In the genomic region with DNA sequence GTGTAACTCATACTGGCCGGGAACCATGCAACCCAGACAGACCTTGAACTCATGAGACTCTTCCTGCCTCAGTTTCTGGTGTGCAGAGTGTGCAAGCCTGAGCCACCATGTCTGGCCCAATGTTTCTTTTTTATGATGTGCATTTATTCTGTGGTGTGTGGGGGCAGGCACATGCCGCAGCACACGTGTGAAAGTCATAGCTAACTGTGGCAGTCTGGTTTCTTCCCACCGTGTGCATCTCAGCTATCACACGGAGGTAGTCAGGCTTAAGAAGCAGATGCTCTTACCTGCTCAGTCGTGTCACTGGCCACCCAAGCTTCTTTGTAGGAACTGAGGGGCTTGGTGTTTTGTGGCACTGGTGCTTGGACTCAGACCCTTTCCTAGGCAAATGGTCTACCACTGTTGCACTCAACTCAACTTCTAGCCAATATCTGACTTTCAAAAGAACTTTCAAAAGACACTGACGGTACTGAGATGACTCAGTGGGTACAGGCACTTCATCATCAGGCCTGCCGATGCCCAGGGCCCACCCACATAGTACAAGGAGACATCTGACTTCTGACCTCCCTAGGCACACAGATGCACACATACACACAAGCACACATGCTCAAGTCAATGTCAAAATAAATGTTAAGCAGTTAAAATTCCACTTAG, we compare ENCODE assay signal across 28 mouse cellular contexts. TPM values are rescaled to one million over a fixed set of nuclear protein-coding genes. Genes with fewer than 3 reads are reported as not detected.
"Had no signal": no experiment of that assay in that cellular context is flagged by ENCODE, and none has a peak within 500 bp of the region (broad histone marks: within the 10 kb centered on the region; RNA-seq: fewer than 3 reads in every experiment).

No protein-coding gene starts in this region.

- H3K4me2 ChIP-seq: heart, embryonic 11.5 days; heart, embryonic 13.5 days; heart, embryonic 15.5 days; hindbrain, embryonic 13.5 days; hindbrain, embryonic 15.5 days; kidney, embryonic 15.5 days; limb, embryonic 13.5 days; limb, embryonic 15.5 days; liver, embryonic 13.5 days; liver, embryonic 15.5 days had no signal

- H3K27ac ChIP-seq: heart, adult 2 months; heart, embryonic 13.5 days; heart, embryonic 15.5 days; hindbrain, embryonic 13.5 days; hindbrain, embryonic 15.5 days; kidney, embryonic 15.5 days; kidney, postnatal 0 days; limb, embryonic 13.5 days; limb, embryonic 15.5 days; liver, embryonic 13.5 days; liver, embryonic 15.5 days had no signal

- ATAC-seq: intestine, embryonic 16.5 days had no signal

- H3K9ac ChIP-seq: heart, embryonic 15.5 days; hindbrain, embryonic 13.5 days; hindbrain, embryonic 15.5 days; kidney, embryonic 15.5 days; limb, embryonic 13.5 days; limb, embryonic 15.5 days; liver, embryonic 13.5 days; liver, embryonic 15.5 days had no signal

- DNase-seq: gastrocnemius, postnatal 10 days; gastrocnemius, postnatal 25 days; heart, adult 11 months; heart, adult 2 months; heart, postnatal 14 days; heart, postnatal 36 days; kidney, adult 11 months; kidney, adult 9 months; kidney, postnatal 14 days; layer of hippocampus, adult 9-11 months; layer of hippocampus, postnatal 36 days; left cerebral cortex, postnatal 4 days; liver, embryonic 13.5 days had no signal

- H3K27me3 ChIP-seq: hindbrain, embryonic 15.5 days; kidney, embryonic 15.5 days; limb, embryonic 15.5 days; liver, embryonic 13.5 days had no signal

- H3K4me3 ChIP-seq: heart, adult 2 months; heart, embryonic 13.5 days; heart, embryonic 15.5 days; hindbrain, embryonic 13.5 days; hindbrain, embryonic 15.5 days; kidney, embryonic 15.5 days; limb, embryonic 13.5 days; limb, embryonic 15.5 days; liver, embryonic 13.5 days; liver, embryonic 15.5 days had no signal

- H3K9me3 ChIP-seq: heart, embryonic 13.5 days; heart, embryonic 15.5 days; hindbrain, embryonic 13.5 days; hindbrain, embryonic 15.5 days; kidney, embryonic 15.5 days; limb, embryonic 13.5 days; limb, embryonic 15.5 days; liver, embryonic 13.5 days; liver, embryonic 15.5 days had no signal

- H3K36me3 ChIP-seq: heart, embryonic 13.5 days; heart, embryonic 15.5 days; hindbrain, embryonic 13.5 days; hindbrain, embryonic 15.5 days; kidney, embryonic 15.5 days; limb, embryonic 13.5 days; limb, embryonic 15.5 days; liver, embryonic 13.5 days; liver, embryonic 15.5 days had no signal

RNA-seq across cellular contexts. Expression of a gene that starts 2.7 kb away (rescaled TPM):
- polyA plus RNA-seq: liver, embryonic 15.5 days had no signal

RNA-seq across cellular contexts. Expression of a gene that starts 11.5 kb away (rescaled TPM):
- polyA plus RNA-seq: kidney, adult 2 months; large intestine, adult 2 months; liver, embryonic 15.5 days had no signal

RNA-seq across cellular contexts. Expression of a gene that starts 31.9 kb away (rescaled TPM):
- polyA plus RNA-seq: gonadal fat pad, adult 2 months; heart, adult 2 months; intestine, embryonic 16.5 days; kidney, adult 2 months; kidney, embryonic 15.5 days; kidney, postnatal 0 days; large intestine, adult 2 months; limb, embryonic 15.5 days; liver, embryonic 11.5 days; liver, embryonic 13.5 days; liver, embryonic 15.5 days had no signal
